Mouse (Mus musculus): ENCODE measurements around the gene Eepd1.

DNA sequence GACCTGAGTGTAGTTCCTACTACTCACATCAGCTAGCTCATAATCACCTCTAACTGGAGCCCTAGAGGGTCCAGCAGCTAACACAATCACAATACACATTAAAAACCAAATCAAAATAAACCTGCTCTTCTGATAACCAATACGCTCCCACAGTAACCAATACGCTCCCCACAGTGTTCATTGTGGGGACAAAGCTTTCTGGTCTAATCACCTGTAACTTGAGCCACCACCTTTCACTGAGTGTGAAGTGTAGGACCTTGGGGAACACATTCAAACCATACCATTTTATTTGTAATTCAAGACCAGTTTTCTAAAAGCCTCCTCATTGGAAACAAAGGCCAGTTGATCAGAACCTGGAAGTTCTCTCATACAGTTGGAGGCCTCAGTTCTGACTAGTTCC lies 15.4 kb downstream of the Eepd1 start:
- TF ChIP-seq CTCF (IDR thresholded peaks at IDR 0.05; ENCODE audit: low read depth) (no peak), EP300 (IDR thresholded peaks at IDR 0.05; ENCODE audit: low read depth) (no peak)
